Mouse (Mus musculus): ENCODE measurements at regions not wholly inside any gene's neighbourhood (a gene's known extent, or its start where the extent isn't known, plus 50 kb on each side); places are given as distances from the start of the nearest gene placed in this dataset.

- DNase-seq, result no peak
These were observed 305.5 kb downstream of the Epha4 start for GRCm38 (mm10) chr1:77209395-77209794.

- DNase-seq, result peak in 1 of 2 experiments; percentile 15
These were observed 301.3 kb downstream of the Epha4 start for GRCm38 (mm10) chr1:77213462-77214098.

GRCm38 (mm10) chr1:77219488-77220321 lies 295.2 kb downstream of the Epha4 start:
- DNase-seq, result peak in 1 of 2 experiments; percentile 12

GRCm38 (mm10) chr1:77220322-77220590 lies 294.6 kb downstream of the Epha4 start:
- DNase-seq, result no peak

- no peak for DNase-seq
These were observed 294.1 kb downstream of the Epha4 start for GRCm38 (mm10) chr1:77220783-77221182.

GRCm38 (mm10) chr1:77221900-77222299 lies 293.0 kb downstream of the Epha4 start:
- DNase-seq, result no peak

GRCm38 (mm10) chr1:77226546-77226945 lies 288.3 kb downstream of the Epha4 start:
- DNase-seq, result no peak

GRCm38 (mm10) chr1:77226991-77227515 lies 287.8 kb downstream of the Epha4 start:
- peak in 1 of 2 experiments; percentile 20 for DNase-seq

GRCm38 (mm10) chr1:77227800-77228199 lies 287.1 kb downstream of the Epha4 start:
- no peak for DNase-seq

- DNase-seq, result no peak
These were observed 285.3 kb downstream of the Epha4 start for GRCm38 (mm10) chr1:77229561-77229960.

- DNase-seq, result no peak
These were observed 281.9 kb downstream of the Epha4 start for GRCm38 (mm10) chr1:77233010-77233409.

- DNase-seq, result no peak
These were observed 270.2 kb downstream of the Epha4 start for GRCm38 (mm10) chr1:77244642-77245041.

- DNase-seq, result no peak
These were observed 268.8 kb downstream of the Epha4 start for GRCm38 (mm10) chr1:77246047-77246446.

GRCm38 (mm10) chr1:77254276-77254675 lies 260.6 kb downstream of the Epha4 start:
- no peak for DNase-seq

- no peak for DNase-seq
These were observed 258.6 kb downstream of the Epha4 start for GRCm38 (mm10) chr1:77256115-77256842.

GRCm38 (mm10) chr1:77258730-77259310 lies 256.1 kb downstream of the Epha4 start:
- peak in 1 of 2 experiments; percentile 15 for DNase-seq

- DNase-seq, result no peak
These were observed 255.1 kb downstream of the Epha4 start for GRCm38 (mm10) chr1:77259789-77260188.

GRCm38 (mm10) chr1:77261678-77262077 lies 253.2 kb downstream of the Epha4 start:
- DNase-seq, result no peak

- no peak for DNase-seq
These were observed 249.2 kb downstream of the Epha4 start for GRCm38 (mm10) chr1:77265677-77266076.

- no peak for DNase-seq
These were observed 247.4 kb downstream of the Epha4 start for GRCm38 (mm10) chr1:77267311-77268003.

- no peak for DNase-seq
These were observed 239.6 kb downstream of the Epha4 start for GRCm38 (mm10) chr1:77275297-77275696.

- no peak for DNase-seq
These were observed 235.3 kb downstream of the Epha4 start for GRCm38 (mm10) chr1:77279566-77279965.

All from lung, adult 18-20 months (tissue).